Mouse (Mus musculus): ENCODE data around the gene Oas3.

Gene Oas3

GRCm38 (mm10) chr5:120752786-120753185 is 24.7 kb downstream of the Oas3 start:
- no peak for DNase-seq (ENCODE audit: low read depth, low spot score)

GRCm38 (mm10) chr5:120751206-120751605 is 26.3 kb downstream of the Oas3 start:
- no peak for DNase-seq (ENCODE audit: low read depth, low spot score)

DNA sequence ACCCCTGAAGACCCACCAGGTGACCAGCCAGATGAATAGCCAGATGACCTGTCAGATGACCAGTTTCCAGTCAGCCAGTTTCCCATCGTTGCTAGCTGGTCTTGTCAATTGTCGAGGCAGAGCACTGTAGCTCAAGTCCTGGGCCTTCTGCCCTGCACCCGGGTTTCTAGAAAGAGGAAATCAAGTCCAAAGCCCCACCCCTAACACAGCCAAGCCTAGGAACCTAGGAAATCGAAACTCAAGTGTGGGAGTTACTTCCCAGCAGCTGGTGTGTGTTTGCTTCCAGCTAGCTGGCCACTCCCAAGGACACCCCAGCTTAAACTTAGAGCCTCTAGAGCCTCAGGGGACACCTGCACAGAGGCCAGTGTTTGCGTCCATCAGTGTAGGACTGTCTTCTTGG is 27.8 kb downstream of the Oas3 start, which contains the start of gene Oas2:
Gene Oas2, minus strand, starts transcription at position 166 of the 400 bp plus-strand sequence.
- DNase-seq (ENCODE audit: low read depth, low spot score) = no peak

DNA sequence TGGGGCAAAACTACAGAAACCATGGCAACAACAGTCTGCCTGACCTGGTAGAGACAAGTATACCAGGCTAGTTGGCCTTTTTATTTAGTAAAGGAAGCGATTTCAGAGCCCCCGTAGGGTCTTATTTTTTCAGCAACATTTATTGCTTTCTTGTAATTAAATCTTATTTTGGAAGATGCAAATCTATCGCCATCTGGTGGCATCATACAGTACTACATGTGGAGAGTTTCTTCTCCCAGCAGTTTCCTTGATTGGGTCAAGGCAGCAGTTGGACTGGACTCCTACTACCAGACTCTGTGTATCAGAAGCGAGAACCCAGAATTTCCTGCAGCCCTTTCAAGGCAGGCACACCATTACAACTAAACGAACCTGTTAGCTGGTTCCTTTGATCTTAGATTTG is 31.0 kb downstream of the Oas3 start:
- no peak for DNase-seq (ENCODE audit: low read depth, low spot score)

DNA sequence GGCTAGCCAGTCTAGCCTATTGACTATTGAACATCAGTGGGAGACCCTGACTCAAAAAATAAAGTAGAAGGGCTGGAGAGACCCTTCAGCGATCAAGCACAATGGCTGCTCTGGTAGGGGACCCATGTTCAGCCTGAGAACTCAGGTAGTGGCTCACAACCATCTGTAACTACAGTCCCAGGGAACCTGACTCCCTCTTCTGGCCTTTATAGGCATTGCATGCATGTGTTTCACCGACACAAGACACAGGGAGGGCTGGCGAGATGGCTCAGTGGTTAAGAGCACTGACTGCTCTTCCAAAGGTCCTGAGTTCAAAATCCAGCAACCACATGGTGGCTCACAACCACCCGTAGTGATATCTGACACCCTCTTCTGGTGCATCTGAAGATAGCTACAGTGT is 35.3 kb downstream of the Oas3 start:
- no peak for DNase-seq (ENCODE audit: low read depth, low spot score)

GRCm38 (mm10) chr5:120734380-120734990 is 43.0 kb downstream of the Oas3 start:
- DNase-seq (ENCODE audit: low read depth, low spot score) = no peak

- no peak for DNase-seq (ENCODE audit: low read depth, low spot score)
Measured at GRCm38 (mm10) chr5:120733696-120734095, 43.8 kb downstream of the Oas3 start.

DNA sequence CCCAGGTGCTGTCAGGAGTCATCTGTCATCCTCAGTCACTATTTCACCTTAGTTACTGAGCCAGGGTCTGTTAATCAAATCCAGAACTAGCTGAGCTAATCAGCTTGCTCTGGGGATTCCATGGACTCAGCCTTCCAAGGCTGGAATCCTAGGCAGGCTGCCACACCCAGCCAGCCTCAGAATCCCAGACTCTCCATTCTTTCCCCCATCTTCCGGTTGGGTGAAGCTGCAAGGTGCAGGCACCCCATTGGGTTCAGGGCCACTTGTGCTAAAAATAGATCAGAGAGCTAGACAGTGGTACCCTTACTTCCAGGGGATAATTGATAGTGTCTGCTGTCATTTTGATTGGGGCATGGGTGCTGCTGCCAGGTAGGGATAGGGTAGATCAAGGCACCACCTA is 44.7 kb downstream of the Oas3 start:
- no peak for DNase-seq (ENCODE audit: low read depth, low spot score)

DNA sequence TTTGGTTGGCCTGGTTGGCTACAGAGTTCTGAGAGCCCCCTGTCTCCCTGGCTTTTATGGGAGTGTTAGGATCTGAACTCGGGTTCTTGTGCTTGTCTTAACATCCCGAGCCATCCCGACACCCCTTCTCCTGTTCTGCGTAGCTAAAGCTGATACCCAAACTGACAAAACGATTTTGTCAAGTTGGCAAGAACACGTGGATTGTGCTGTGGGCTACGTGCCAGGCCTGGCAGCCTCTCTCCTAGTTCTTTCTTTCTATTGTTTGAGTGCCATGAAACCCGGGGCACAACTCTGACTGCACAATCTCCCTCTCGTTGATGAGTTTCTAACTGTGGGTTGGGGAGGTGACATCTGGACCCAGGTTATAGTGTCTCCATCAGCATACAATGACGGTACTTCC is 48.1 kb downstream of the Oas3 start:
- DNase-seq (ENCODE audit: low read depth, low spot score) = no peak

GRCm38 (mm10) chr5:120725811-120726455 is 51.5 kb downstream of the Oas3 start:
- no peak for DNase-seq (ENCODE audit: low read depth, low spot score)

GRCm38 (mm10) chr5:120721005-120721404 is 56.5 kb downstream of the Oas3 start:
- DNase-seq (ENCODE audit: low read depth, low spot score) = no peak

- DNase-seq (ENCODE audit: low read depth, low spot score) = no peak
Measured at GRCm38 (mm10) chr5:120718600-120719378, 58.7 kb downstream of the Oas3 start.

- DNase-seq (ENCODE audit: low read depth, low spot score) = no peak
Measured at GRCm38 (mm10) chr5:120717136-120717535, 60.3 kb downstream of the Oas3 start.

GRCm38 (mm10) chr5:120714314-120714713 is 63.1 kb downstream of the Oas3 start:
- DNase-seq (ENCODE audit: low read depth, low spot score) = no peak

- DNase-seq (ENCODE audit: low read depth, low spot score) = no peak
Measured at GRCm38 (mm10) chr5:120712721-120713120, 64.7 kb downstream of the Oas3 start.

GRCm38 (mm10) chr5:120711827-120712226 is 65.6 kb downstream of the Oas3 start, which contains the start of gene Dtx1:
TSS of gene Dtx1 (minus strand) at chr5:120711927.
- no peak for DNase-seq (ENCODE audit: low read depth, low spot score)

- DNase-seq (ENCODE audit: low read depth, low spot score) = no peak
Measured at GRCm38 (mm10) chr5:120711416-120711815, 66.0 kb downstream of the Oas3 start.

DNA sequence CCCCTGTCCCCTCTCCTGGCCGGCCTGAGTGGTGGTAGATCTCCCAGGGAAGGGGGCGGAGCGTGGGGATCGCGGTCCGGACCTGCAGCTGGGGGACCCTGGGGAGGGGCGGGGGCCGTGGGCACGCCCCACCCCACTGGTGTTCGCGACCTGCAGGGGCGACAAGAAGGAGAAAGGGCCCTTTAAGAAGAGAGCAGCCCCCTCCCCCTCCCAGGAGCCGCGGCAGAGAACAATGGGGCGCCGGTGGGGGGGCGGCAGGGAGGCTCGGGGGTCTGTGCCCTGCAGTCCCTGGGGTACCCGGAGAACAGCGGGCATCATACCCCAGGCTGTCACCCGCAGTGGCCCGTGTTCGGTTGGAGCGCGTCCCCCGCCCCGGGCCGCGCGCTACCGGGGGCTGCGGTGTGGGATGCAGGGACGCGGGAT is 66.6 kb downstream of the Oas3 start:
- no peak for DNase-seq (ENCODE audit: low read depth, low spot score)

GRCm38 (mm10) chr5:120710161-120710825 is 67.2 kb downstream of the Oas3 start:
- DNase-seq (ENCODE audit: low read depth, low spot score) = no peak

GRCm38 (mm10) chr5:120706976-120707375 is 70.5 kb downstream of the Oas3 start:
- DNase-seq (ENCODE audit: low read depth, low spot score) = no peak

- no peak for DNase-seq (ENCODE audit: low read depth, low spot score)
Measured at GRCm38 (mm10) chr5:120706541-120706940, 70.9 kb downstream of the Oas3 start.

- DNase-seq (ENCODE audit: low read depth, low spot score) = no peak
Measured at GRCm38 (mm10) chr5:120704421-120704820, 73.0 kb downstream of the Oas3 start.
